Mouse (Mus musculus) testis, adult 10 weeks (tissue): ENCODE data around the gene Fam124b. TPM values are rescaled to one million over a fixed set of nuclear protein-coding genes. Genes with fewer than 3 reads are reported as not detected.

Experiments
- polyA plus RNA-seq: library from polyadenylated mRNA; stranded (reverse); fragments of 350-450 nt; fragmentation: Illumina TruSeq; extraction: RNeasy Lipid Tissue Mini Kit (QIAGEN cat#74804); gene quantifications from one replicate; pipeline ENCODE4 v1.2.3, GENCODE M21; 2014; ENCODE audit warnings: low read depth, low replicate concordance

Gene Fam124b
- polyA plus RNA-seq: 8.7 TPM

DNA sequence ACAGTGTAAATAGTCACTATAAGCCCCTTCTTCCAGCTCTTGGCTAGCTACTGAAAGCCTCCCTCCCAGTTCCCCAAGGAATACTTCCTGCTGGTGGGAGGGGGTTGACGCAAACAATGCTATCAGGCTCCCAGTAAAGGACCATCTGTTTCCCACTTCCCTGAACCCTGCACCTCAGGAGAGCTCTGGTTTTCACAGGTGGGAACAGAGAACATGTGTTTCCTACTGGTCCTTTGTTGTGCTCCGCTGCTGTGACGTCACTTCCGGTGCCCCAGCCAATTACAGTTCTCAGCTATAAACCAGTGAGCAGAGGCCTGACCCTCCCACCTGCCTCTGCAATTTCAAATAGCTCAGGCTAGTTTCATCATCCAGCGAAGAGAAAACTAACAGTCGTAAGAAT, at the start of gene Fam124b:
Fam124b (minus strand) TSS at position 206 of the 400 bp plus-strand sequence.

Other genes starting within 250 kb of the Fam124b start
- gene Cul3, start 122.0 kb upstream of the Fam124b start, polyA plus RNA-seq: 1,509 TPM
- not detected for gene Gm45261, start 243.0 kb upstream of the Fam124b start, polyA plus RNA-seq